Mouse (Mus musculus) midbrain, embryonic 14.5 days (tissue): Measurements from ENCODE around the gene 4930404H24Rik. TPM values are rescaled to one million over a fixed set of nuclear protein-coding genes. Genes with fewer than 3 reads are reported as not detected.
"Not testable (repeated sequence)": the region's sequence is repeated elsewhere in the genome, so short reads cannot be mapped to it uniquely, and the experiment has no call there.

ENCODE experiments used
- ATAC-seq: fragments of 200-750 bp; cut with Nextera tagmentation; 2 replicates; pipeline ENCODE4 v1.8.0; 2017; ENCODE audit warnings: moderate number of reproducible peaks, moderate library complexity; ENCODE audit not compliant: low FRiP score, low TSS enrichment
- DNase-seq: peaks from one replicate; pipeline ENCODE4 v3.0.0-alpha.2; 2015
- H3K27ac ChIP-seq: fragments of 300-500 bp; sonication (generic); replicated peaks from 2 replicates; pipeline ENCODE4 v1.5.1; 2014; ENCODE audit warnings: mild to moderate bottlenecking, low read depth, low read length, moderate library complexity
- H3K27me3 ChIP-seq: fragments of 300-500 bp; sonication (generic); 2 replicates; pipeline ENCODE4 v1.6.1; 2014; ENCODE audit warnings: low read length, control low read depth, mixed read lengths; ENCODE audit not compliant: control insufficient read depth, insufficient read depth
- H3K36me3 ChIP-seq: fragments of 300-500 bp; sonication (generic); 2 replicates; pipeline ENCODE4 v1.6.1; 2014; ENCODE audit warnings: low read length, control low read depth; ENCODE audit not compliant: control insufficient read depth, insufficient read depth
- H3K4me1 ChIP-seq: fragments of 300-500 bp; sonication (generic); 2 replicates; pipeline ENCODE4 v1.6.1; 2014; ENCODE audit warnings: mild to moderate bottlenecking, antibody characterized with exemption, low read length, control low read depth; ENCODE audit not compliant: control insufficient read depth, insufficient read depth
- H3K4me2 ChIP-seq: fragments of 300-500 bp; sonication (generic); 2 replicates; pipeline ENCODE4 v1.6.1; 2014; ENCODE audit warnings: mild to moderate bottlenecking, low read length, moderate library complexity
- H3K4me3 ChIP-seq: fragments of 300-500 bp; sonication (generic); replicated peaks from 2 replicates; pipeline ENCODE4 v1.5.1; 2014; ENCODE audit warnings: low read depth, low read length
- H3K9ac ChIP-seq: fragments of 300-500 bp; sonication (generic); replicated peaks from 2 replicates; pipeline ENCODE4 v1.6.1; 2014; ENCODE audit warnings: mild to moderate bottlenecking, low read length, moderate library complexity
- H3K9me3 ChIP-seq: fragments of 300-500 bp; sonication (generic); 2 replicates; pipeline ENCODE4 v1.6.1; 2016; ENCODE audit warnings: low read length, control low read depth, mixed read lengths; ENCODE audit not compliant: control insufficient read depth
- WGBS: fragments of 180-500 bp; shearing (Covaris S2); extraction: QIAGEN DNeasy Blood & Tissue Kit; methylation state at CpG from one replicate; pipeline ENCODE4 v1.1.7; 2014; 5-methylcytosine and 5-hydroxymethylcytosine counted together
- polyA plus RNA-seq: library from polyadenylated mRNA; unstranded; fragments of >200 nt; fragmentation: Nextera tagmentation; extraction: Ambion mirVana; gene quantifications from 2 replicates; pipeline ENCODE4 v1.2.1, GENCODE M21; 2014

4930404H24Rik gene
- polyA plus RNA-seq, 1 experiment from 2014 or later, result not detected

DNA sequence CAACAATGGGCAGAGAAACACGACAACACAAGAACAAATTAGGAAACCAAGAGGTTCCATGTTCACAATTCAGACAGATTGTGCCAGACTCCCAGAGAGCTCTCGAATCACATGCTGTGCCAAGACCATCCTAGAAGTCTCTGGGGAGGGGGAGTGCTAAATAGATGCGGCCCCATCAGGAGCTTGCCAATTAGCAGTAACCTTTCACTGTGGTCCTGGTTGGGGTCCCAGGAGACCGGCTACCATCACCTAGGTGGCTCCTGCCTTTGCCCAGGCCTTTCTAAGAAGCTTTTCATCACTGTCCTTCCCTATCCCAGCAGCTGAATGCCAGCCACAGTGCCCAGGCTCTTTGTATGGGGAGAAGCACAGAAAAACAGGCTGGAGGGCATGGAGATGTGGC lies 8.5 kb upstream of the 4930404H24Rik start:
- 0 out of 2 replicates have a peak, but pooled peaks have one; percentile 5 for ATAC-seq
- 34% methylated on average over 4 of the region's 4 CpGs for WGBS

DNA sequence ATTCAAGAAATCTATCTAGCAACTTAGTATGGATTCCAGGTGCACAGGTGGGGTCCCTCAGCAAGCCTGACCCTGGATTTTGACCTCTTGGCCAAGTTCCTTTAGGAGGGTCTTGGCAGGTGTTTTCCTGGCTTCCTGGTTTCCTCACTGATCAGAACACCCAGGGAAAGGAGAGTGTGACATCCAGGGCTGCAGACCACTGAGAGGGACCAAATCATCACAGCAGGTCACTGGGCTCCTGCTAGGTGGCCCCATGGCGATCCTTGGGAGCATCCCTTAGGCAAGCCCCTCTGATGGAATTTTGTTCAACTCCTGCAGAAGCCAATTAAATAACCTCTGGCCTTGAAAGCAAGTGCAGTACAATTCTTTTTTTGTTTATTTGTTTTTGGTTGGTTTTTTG lies 2.5 kb upstream of the 4930404H24Rik start:
- DNase-seq (no peak), ATAC-seq (no peak)
- peaks cover 37% of the 10 kb centered on the region for H3K4me1 ChIP-seq
- H3K9ac ChIP-seq, result no peak overlapping the region
- no peaks in the 10 kb centered on the region for H3K27me3 ChIP-seq
- 65% methylated on average over 1 of the region's 1 CpGs for WGBS
- H3K4me2 ChIP-seq, result no peak overlapping the region
- H3K36me3 ChIP-seq, result no peaks in the 10 kb centered on the region
- H3K9me3 ChIP-seq, result no peaks in the 10 kb centered on the region
- no peak overlapping the region for H3K4me3 ChIP-seq
- H3K27ac ChIP-seq, result no peak overlapping the region

More for the DNA sequence above, 8.5 kb upstream of the 4930404H24Rik start:
- peak; percentile 56 for DNase-seq
- Histone ChIP-seq H3K9ac (peak overlapping the region; percentile 36; the same call in 1 of the 2 replicates), H3K4me2 (peak overlapping the region; percentile 37), H3K27me3 (no peaks in the 10 kb centered on the region), H3K9me3 (no peaks in the 10 kb centered on the region), H3K4me3 (no peak overlapping the region), H3K27ac (peak overlapping the region; percentile 89), H3K36me3 (no peaks in the 10 kb centered on the region), H3K4me1 (peaks cover 26% of the 10 kb centered on the region)

DNA sequence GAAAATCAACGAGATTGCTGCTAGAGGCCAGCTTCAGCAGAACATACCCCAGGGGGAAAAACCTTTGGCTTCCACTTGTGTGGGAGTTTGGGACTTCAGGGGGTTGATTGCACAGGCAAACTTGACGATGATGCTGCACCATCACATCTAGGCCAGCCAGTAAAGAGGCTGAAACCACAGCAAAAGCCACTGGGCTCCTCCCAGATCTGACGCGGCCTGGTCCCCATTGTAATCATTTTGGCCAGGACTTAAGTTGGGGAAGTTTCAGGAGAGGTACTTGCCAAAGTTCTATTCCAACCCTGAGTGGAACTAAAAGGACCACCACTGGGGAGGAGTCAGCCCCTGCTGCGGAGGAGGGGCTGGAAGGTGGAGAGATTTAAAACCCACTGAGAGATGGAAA lies 1.6 kb upstream of the 4930404H24Rik start:
- no peaks in the 10 kb centered on the region for H3K27me3 ChIP-seq
- no peak for DNase-seq
- H3K27ac ChIP-seq, result 0 out of 2 replicates have a peak overlapping the region, but pooled peaks have one; percentile 98
- no peak overlapping the region for H3K4me3 ChIP-seq
- no peak for ATAC-seq
- H3K4me2 ChIP-seq, result peak overlapping the region; percentile 94; the same call in 1 of the 2 replicates
- no peaks in the 10 kb centered on the region for H3K36me3 ChIP-seq
- 16% methylated on average over 5 of the region's 5 CpGs for WGBS
- no peak overlapping the region for H3K9ac ChIP-seq
- peaks cover 39% of the 10 kb centered on the region for H3K4me1 ChIP-seq
- H3K9me3 ChIP-seq, result no peaks in the 10 kb centered on the region

DNA sequence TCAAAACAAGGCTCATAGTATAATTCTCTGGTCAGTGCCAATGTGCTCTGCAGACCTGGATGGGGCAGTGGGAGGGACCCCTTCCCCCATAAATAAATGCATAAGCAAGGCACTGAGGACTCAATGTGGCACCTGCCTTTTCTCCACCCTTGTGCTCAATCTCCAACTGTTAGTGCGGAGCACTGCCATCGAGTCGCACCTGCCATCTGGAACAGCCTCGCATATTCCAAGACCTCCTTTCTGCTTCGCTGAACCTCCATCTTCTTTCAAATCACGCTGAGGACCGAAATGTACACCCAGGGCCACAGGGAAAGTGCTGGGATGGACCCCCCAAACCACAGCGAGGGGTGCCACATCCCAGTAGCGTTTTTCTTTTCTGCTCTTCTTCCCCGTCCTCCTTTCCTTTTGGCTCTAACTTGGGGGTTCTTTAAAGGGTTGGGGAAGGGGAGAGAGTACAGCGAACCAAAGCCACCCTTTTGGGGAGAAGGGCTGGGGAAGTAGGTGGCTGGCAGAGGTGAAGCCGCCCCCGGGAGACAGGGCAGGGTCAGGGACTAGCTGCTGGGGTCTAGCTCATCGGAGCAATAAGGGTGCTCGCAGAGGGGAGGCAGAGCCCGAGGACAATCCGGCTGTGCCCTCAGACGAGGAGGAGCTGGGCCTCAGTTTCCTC lies 945 bp upstream of the 4930404H24Rik start:
- Histone ChIP-seq H3K27ac (peak overlapping the region; percentile 98), H3K9me3 (no peaks in the 10 kb centered on the region), H3K4me1 (peaks cover 46% of the 10 kb centered on the region), H3K27me3 (no peaks in the 10 kb centered on the region), H3K36me3 (no peaks in the 10 kb centered on the region), H3K9ac (peak overlapping the region; percentile 74), H3K4me3 (peak overlapping the region; percentile 52), H3K4me2 (peak overlapping the region; percentile 94)
- ATAC-seq (no peak; the same call in 1 of the 2 replicates), DNase-seq (peak; percentile 39)
- 3% methylated on average over 18 of the region's 18 CpGs for WGBS

DNA sequence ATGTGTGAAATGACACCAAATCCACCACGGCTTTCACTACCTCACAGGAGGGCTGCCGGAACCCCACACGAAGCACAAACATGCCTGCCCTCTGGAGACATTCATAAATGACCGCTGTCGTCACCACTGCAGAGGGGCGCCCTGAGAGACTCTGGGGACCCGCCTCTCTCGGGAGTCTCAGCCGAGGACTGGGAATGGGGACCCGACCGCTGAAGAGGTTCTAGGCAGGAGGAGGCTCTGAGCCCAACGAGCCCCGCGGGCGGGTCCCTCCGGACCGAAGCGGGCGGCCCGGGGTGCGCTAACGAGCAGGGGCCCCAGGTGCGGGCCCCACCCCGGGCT lies 442 bp upstream of the 4930404H24Rik start:
- H3K27me3 ChIP-seq, result no peaks in the 10 kb centered on the region
- DNase-seq (no peak), ATAC-seq (no peak; the same call in 1 of the 2 replicates)
- no peaks in the 10 kb centered on the region for H3K36me3 ChIP-seq
- no peaks in the 10 kb centered on the region for H3K9me3 ChIP-seq
- H3K4me1 ChIP-seq, result peaks cover 51% of the 10 kb centered on the region
- WGBS, result under 1% methylated on average over 21 of the region's 24 CpGs
- peak overlapping the region; percentile 52 for H3K4me3 ChIP-seq
- H3K4me2 ChIP-seq, result peak overlapping the region; percentile 94
- peak overlapping the region; percentile 74 for H3K9ac ChIP-seq
- H3K27ac ChIP-seq, result peak overlapping the region; percentile 98

DNA sequence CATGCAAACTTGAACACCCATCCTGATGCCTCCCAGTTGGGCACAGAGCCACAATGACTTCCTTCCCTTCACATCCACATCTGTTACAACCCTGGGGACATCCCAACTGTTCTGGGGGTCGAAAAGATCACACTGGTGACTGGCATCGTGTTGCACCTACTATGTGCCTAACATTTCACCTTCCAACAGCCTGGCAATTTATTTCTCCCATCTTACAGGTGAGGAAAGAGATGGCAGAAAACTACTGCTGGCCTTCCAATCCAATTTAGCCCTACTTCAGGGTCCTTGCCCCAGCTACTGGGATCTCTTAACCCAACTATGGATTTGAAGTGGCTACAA lies 772 bp downstream of the 4930404H24Rik start:
- Histone ChIP-seq H3K27me3 (no peaks in the 10 kb centered on the region), H3K9me3 (no peaks in the 10 kb centered on the region), H3K9ac (peak overlapping the region; percentile 74), H3K4me1 (peaks cover 63% of the 10 kb centered on the region), H3K36me3 (no peaks in the 10 kb centered on the region), H3K4me3 (peak overlapping the region; percentile 52), H3K4me2 (peak overlapping the region; percentile 94), H3K27ac (peak overlapping the region; percentile 98)
- DNase-seq, result no peak
- WGBS, result 22% methylated on average over 2 of the region's 2 CpGs
- ATAC-seq, result no peak; the same call in 1 of the 2 replicates

DNA sequence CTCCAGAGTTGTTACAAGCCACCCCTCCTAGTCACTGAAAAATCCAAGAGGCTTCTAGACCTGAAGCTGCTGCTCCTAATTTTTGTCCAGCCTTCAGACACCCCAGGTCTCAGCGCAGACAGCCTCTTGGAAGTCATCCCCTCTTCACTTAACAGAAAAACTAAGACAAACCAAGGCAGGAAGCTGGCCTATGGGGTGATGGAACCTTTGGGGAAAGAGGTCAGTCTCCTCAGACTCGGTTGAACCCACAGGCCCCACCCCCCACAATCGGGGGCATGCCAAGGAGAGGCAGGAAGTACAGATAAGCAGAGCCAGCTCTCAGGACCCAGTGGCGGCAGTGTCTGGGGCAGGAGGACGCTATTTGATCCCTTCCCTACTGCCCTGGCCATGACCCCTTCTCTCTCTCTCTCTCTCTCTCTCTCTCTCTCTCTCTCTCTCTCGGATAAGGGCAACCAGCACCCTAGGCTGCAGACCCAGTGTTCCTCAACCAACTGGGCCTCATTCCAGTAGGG lies 1.2 kb downstream of the 4930404H24Rik start:
- peak overlapping the region; percentile 98 for H3K27ac ChIP-seq
- DNase-seq (peak; percentile 17), ATAC-seq (no peak)
- no peaks in the 10 kb centered on the region for H3K9me3 ChIP-seq
- H3K4me2 ChIP-seq, result 0 out of 2 replicates have a peak overlapping the region, but pooled peaks have one; percentile 17
- H3K9ac ChIP-seq, result no peak overlapping the region; the same call in 1 of the 2 replicates
- H3K4me3 ChIP-seq, result no peak overlapping the region
- peaks cover 63% of the 10 kb centered on the region for H3K4me1 ChIP-seq
- H3K27me3 ChIP-seq, result no peaks in the 10 kb centered on the region
- H3K36me3 ChIP-seq, result no peaks in the 10 kb centered on the region
- WGBS, result 13% methylated on average over 6 of the region's 6 CpGs

DNA sequence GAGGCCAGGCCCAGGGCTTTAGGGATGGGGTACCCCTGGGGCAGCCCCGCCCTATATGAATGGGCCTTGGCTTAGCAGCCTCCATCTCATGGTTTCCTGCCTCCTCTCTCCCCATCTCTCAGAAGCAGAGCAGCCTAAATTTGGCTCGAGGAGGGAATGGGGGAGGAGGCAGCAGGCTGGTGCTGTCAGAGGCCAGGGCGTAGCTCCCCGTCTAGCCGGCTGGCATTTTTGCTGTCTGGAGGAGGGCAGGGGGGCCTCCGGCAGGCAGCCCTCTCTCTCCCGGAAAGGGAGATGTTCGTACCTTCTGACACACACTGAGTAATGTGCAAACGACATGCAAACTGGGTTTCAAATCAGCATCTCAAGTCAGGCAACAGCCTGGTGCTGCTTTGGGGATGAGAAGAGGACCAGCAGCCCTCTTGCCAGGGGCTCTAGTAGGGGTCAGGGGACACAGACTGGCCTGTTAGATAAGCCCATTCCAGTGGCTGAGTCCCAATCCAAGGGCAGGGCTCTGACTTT lies 1.8 kb downstream of the 4930404H24Rik start:
- ATAC-seq (no peak), DNase-seq (peak; percentile 33)
- H3K27me3 ChIP-seq, result no peaks in the 10 kb centered on the region
- no peaks in the 10 kb centered on the region for H3K36me3 ChIP-seq
- H3K9ac ChIP-seq, result no peak overlapping the region; the same call in 1 of the 2 replicates
- no peaks in the 10 kb centered on the region for H3K9me3 ChIP-seq
- peaks cover 63% of the 10 kb centered on the region for H3K4me1 ChIP-seq
- 24% methylated on average over 9 of the region's 9 CpGs for WGBS
- H3K4me3 ChIP-seq, result no peak overlapping the region
- 0 out of 2 replicates have a peak overlapping the region, but pooled peaks have one; percentile 17 for H3K4me2 ChIP-seq
- peak overlapping the region; percentile 98 for H3K27ac ChIP-seq

DNA sequence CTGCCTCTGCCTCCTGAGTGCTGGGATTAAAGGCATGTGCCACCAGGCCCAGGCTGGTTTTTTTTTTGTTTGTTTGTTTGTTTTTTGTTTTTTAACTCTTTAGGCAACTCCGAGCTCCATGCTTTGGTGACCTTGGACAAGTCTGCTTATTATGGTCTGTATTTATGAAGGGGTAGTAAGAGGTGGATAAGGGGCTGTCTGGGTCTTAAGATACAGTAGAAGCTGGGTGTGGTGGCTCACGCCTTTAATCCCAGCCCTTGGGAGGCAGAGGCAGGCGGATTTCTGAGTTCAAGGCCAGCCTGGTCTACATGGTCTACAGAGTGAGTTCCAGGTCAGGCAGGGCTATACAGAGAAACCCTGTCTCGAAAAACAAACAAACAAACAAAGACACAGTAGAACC lies 2.8 kb downstream of the 4930404H24Rik start:
- not testable (repeated sequence) for H3K9me3 ChIP-seq, H3K9ac ChIP-seq, H3K27me3 ChIP-seq, H3K4me2 ChIP-seq, H3K36me3 ChIP-seq, H3K27ac ChIP-seq, DNase-seq, H3K4me3 ChIP-seq, ATAC-seq
- H3K4me1 ChIP-seq, result peaks cover 63% of the 10 kb centered on the region
- WGBS, result 91% methylated on average over 4 of the region's 4 CpGs
